Comparison of ENCODE assay signal across 27 mouse cellular contexts in genomic region chr2:103977216-103977615, GRCm38 (mm10). TPM values are rescaled to one million over a fixed set of nuclear protein-coding genes. Genes with fewer than 3 reads are reported as not detected.
DNase-seq lines count a peak whose midpoint lies in the region; ATAC-seq and TF ChIP-seq lines count a peak whose summit lies in the region.
"Had no signal": no experiment of that assay in that cellular context is flagged by ENCODE, and none has a peak within 500 bp of the region (broad histone marks: within the 10 kb centered on the region; RNA-seq: fewer than 3 reads in every experiment).

No protein-coding gene starts in this region.

- H3K27ac ChIP-seq in forebrain, embryonic 12.5 days: peak overlapping the region; percentile 68
- no peak overlapping the region for H3K27ac ChIP-seq in forebrain, postnatal 0 days (ENCODE audit: low read depth, low read length)
- H3K27ac ChIP-seq in liver, embryonic 12.5 days: 0 out of 2 replicates have a peak overlapping the region, but pooled peaks have one; percentile 7
- H3K27ac ChIP-seq in liver, embryonic 11.5 days (ENCODE audit: low read depth, low read length): no peak overlapping the region
- H3K27ac ChIP-seq in midbrain, embryonic 15.5 days: peak overlapping the region; percentile 51
- H3K27ac ChIP-seq in thymus, adult 2 months (ENCODE audit: control insufficient read depth, insufficient read depth, low read length): no peak overlapping the region
- H3K27ac ChIP-seq: embryonic facial prominence, embryonic 12.5 days; heart, embryonic 15.5 days; intestine, embryonic 15.5 days; layer of hippocampus, adult 2 months; limb, embryonic 13.5 days had no signal

- TF ChIP-seq CTCF in forebrain, postnatal 0 days (IDR thresholded peaks at IDR 0.05; ENCODE audit: low read depth): no peak
- TF ChIP-seq CTCF in thymus, adult 2 months (IDR thresholded peaks at IDR 0.05; ENCODE audit: borderline replicate concordance, control insufficient read depth, extremely low read depth, insufficient read depth, low read length, poor library complexity): no peak

- no peak for DNase-seq in forebrain, postnatal 0 days
- DNase-seq in liver, embryonic 11.5 days (ENCODE audit: low spot score): no peak
- no peak for DNase-seq in thymus, adult 2 months
- DNase-seq: adrenal gland, postnatal 36 days; B cell, adult 2 months; cerebellum, adult 2 months; gastrocnemius, postnatal 25 days; layer of hippocampus, postnatal 36 days; lung, adult 2 months; right cerebral cortex, adult 18-20 months; spleen, adult 18-20 months; thymus, postnatal 4 days had no signal

- H3K9me3 ChIP-seq in forebrain, embryonic 12.5 days: no peaks in the 10 kb centered on the region
- H3K9me3 ChIP-seq in forebrain, postnatal 0 days (ENCODE audit: low read length): no peaks in the 10 kb centered on the region
- no peaks in the 10 kb centered on the region for H3K9me3 ChIP-seq in liver, embryonic 12.5 days (replicated peaks)
- H3K9me3 ChIP-seq in liver, embryonic 11.5 days (ENCODE audit: control insufficient read depth, low read length): no peaks in the 10 kb centered on the region
- no peaks in the 10 kb centered on the region for H3K9me3 ChIP-seq in midbrain, embryonic 15.5 days
- H3K9me3 ChIP-seq: embryonic facial prominence, embryonic 12.5 days; heart, embryonic 15.5 days; intestine, embryonic 15.5 days; limb, embryonic 13.5 days; megakaryocyte, embryonic 14.5 days had no signal

- H3K4me2 ChIP-seq in forebrain, embryonic 12.5 days: no peak overlapping the region
- no peak overlapping the region for H3K4me2 ChIP-seq in forebrain, postnatal 0 days (ENCODE audit: low read depth)
- H3K4me2 ChIP-seq in liver, embryonic 12.5 days: no peak overlapping the region
- H3K4me2 ChIP-seq in liver, embryonic 11.5 days: no peak overlapping the region
- 0 out of 2 replicates have a peak overlapping the region, but pooled peaks have one; percentile 5 for H3K4me2 ChIP-seq in midbrain, embryonic 15.5 days
- H3K4me2 ChIP-seq: embryonic facial prominence, embryonic 12.5 days; heart, embryonic 15.5 days; intestine, embryonic 15.5 days; limb, embryonic 13.5 days had no signal

- 55% methylated on average over 8 of the region's 8 CpGs for WGBS in forebrain, embryonic 12.5 days
- WGBS in forebrain, postnatal 0 days: 47% methylated on average over 8 of the region's 8 CpGs
- 81% methylated on average over 8 of the region's 8 CpGs for WGBS in liver, embryonic 12.5 days (ENCODE audit: insufficient replicate concordance)
- 79% methylated on average over 8 of the region's 8 CpGs for WGBS in liver, embryonic 11.5 days
- WGBS in midbrain, embryonic 15.5 days: 33% methylated on average over 8 of the region's 8 CpGs
- WGBS in thymus, adult 2 months: 87% methylated on average over 8 of the region's 8 CpGs

- no peak overlapping the region for H3K4me3 ChIP-seq in forebrain, embryonic 12.5 days (replicated peaks)
- H3K4me3 ChIP-seq in forebrain, postnatal 0 days (ENCODE audit: low read depth, low read length): no peak overlapping the region
- H3K4me3 ChIP-seq in liver, embryonic 12.5 days: no peak overlapping the region
- no peak overlapping the region for H3K4me3 ChIP-seq in liver, embryonic 11.5 days (ENCODE audit: low read depth, low read length)
- no peak overlapping the region for H3K4me3 ChIP-seq in midbrain, embryonic 15.5 days
- H3K4me3 ChIP-seq in thymus, adult 2 months (ENCODE audit: control insufficient read depth, insufficient read depth, low read length): no peak overlapping the region
- H3K4me3 ChIP-seq: embryonic facial prominence, embryonic 12.5 days; erythroblast, embryonic 14.5 days; heart, embryonic 15.5 days; intestine, embryonic 15.5 days; layer of hippocampus, adult 2 months; limb, embryonic 13.5 days; megakaryocyte, embryonic 14.5 days had no signal

- no peak for ATAC-seq in forebrain, embryonic 12.5 days (ENCODE audit: low FRiP score)
- no peak for ATAC-seq in forebrain, postnatal 0 days
- ATAC-seq in liver, embryonic 12.5 days: no peak
- ATAC-seq in liver, embryonic 11.5 days (replicated peaks; ENCODE audit: low FRiP score): no peak
- ATAC-seq in common myeloid progenitor, adult 5-6 weeks (replicated peaks; ENCODE audit: low read depth, poor library complexity, severe bottlenecking): 0 out of 2 replicates have a peak, but pooled peaks have one; percentile 3
- ATAC-seq in midbrain, embryonic 15.5 days (replicated peaks): peak; percentile 55; the same call in 1 of the 2 replicates
- ATAC-seq in erythroid progenitor cell, adult 5-6 weeks (replicated peaks; ENCODE audit: low FRiP score, poor library complexity, severe bottlenecking): no peak
- ATAC-seq: intestine, embryonic 15.5 days had no signal

- H3K9ac ChIP-seq in forebrain, embryonic 12.5 days: no peak overlapping the region
- H3K9ac ChIP-seq in forebrain, postnatal 0 days: no peak overlapping the region
- no peak overlapping the region; the same call in 1 of the 2 replicates for H3K9ac ChIP-seq in liver, embryonic 12.5 days
- H3K9ac ChIP-seq in liver, embryonic 11.5 days (ENCODE audit: low read depth, low read length): no peak overlapping the region
- H3K9ac ChIP-seq in midbrain, embryonic 15.5 days: no peak overlapping the region
- H3K9ac ChIP-seq: embryonic facial prominence, embryonic 12.5 days; heart, embryonic 15.5 days; intestine, embryonic 15.5 days; limb, embryonic 13.5 days had no signal

- H3K4me1 ChIP-seq in forebrain, embryonic 12.5 days: peaks cover 21% of the 10 kb centered on the region
- no peaks in the 10 kb centered on the region for H3K4me1 ChIP-seq in forebrain, postnatal 0 days (ENCODE audit: insufficient read depth)
- peaks cover 51% of the 10 kb centered on the region for H3K4me1 ChIP-seq in liver, embryonic 12.5 days
- H3K4me1 ChIP-seq in liver, embryonic 11.5 days (replicated peaks; ENCODE audit: control insufficient read depth, insufficient read depth, low read length): peaks cover 6% of the 10 kb centered on the region; the same call in 1 of the 2 replicates
- H3K4me1 ChIP-seq in midbrain, embryonic 15.5 days: peaks cover 21% of the 10 kb centered on the region
- peaks cover 5% of the 10 kb centered on the region; the same call in 1 of the 2 replicates for H3K4me1 ChIP-seq in thymus, adult 2 months (replicated peaks; ENCODE audit: control insufficient read depth, insufficient read depth, low read length)
- H3K4me1 ChIP-seq: embryonic facial prominence, embryonic 12.5 days; heart, embryonic 15.5 days; intestine, embryonic 15.5 days; limb, embryonic 13.5 days had no signal

- peaks cover 13% of the 10 kb centered on the region for H3K27me3 ChIP-seq in forebrain, embryonic 12.5 days
- H3K27me3 ChIP-seq in forebrain, postnatal 0 days (ENCODE audit: insufficient read depth, low read length): no peaks in the 10 kb centered on the region
- no peaks in the 10 kb centered on the region for H3K27me3 ChIP-seq in liver, embryonic 12.5 days (replicated peaks)
- H3K27me3 ChIP-seq in liver, embryonic 11.5 days (replicated peaks; ENCODE audit: control insufficient read depth, insufficient read depth, low read length): peaks cover 3% of the 10 kb centered on the region; the same call in 1 of the 2 replicates
- H3K27me3 ChIP-seq in midbrain, embryonic 15.5 days (replicated peaks): no peaks in the 10 kb centered on the region
- H3K27me3 ChIP-seq in thymus, adult 2 months (ENCODE audit: control insufficient read depth, insufficient read depth, low read length): no peaks in the 10 kb centered on the region
- H3K27me3 ChIP-seq: megakaryocyte, embryonic 14.5 days had no signal

- no peak for TF ChIP-seq POLR2A in thymus, adult 2 months (IDR thresholded peaks at IDR 0.05; ENCODE audit: control insufficient read depth, extremely low read depth, insufficient read depth, low read length, poor library complexity)

- no peaks in the 10 kb centered on the region for H3K36me3 ChIP-seq in forebrain, embryonic 12.5 days (replicated peaks)
- no peaks in the 10 kb centered on the region for H3K36me3 ChIP-seq in forebrain, postnatal 0 days (ENCODE audit: insufficient read depth)
- H3K36me3 ChIP-seq in liver, embryonic 12.5 days: peaks cover 100% of the 10 kb centered on the region
- H3K36me3 ChIP-seq in liver, embryonic 11.5 days (ENCODE audit: control insufficient read depth, insufficient read depth, low read length): peaks cover 24% of the 10 kb centered on the region
- no peaks in the 10 kb centered on the region for H3K36me3 ChIP-seq in midbrain, embryonic 15.5 days (replicated peaks)
- H3K36me3 ChIP-seq in thymus, adult 2 months (ENCODE audit: control insufficient read depth, insufficient read depth, low read length): no peaks in the 10 kb centered on the region
- H3K36me3 ChIP-seq: embryonic facial prominence, embryonic 12.5 days; heart, embryonic 15.5 days; intestine, embryonic 15.5 days; limb, embryonic 13.5 days had no signal

RNA-seq across cellular contexts. Expression of gene Lmo2, which starts 19.4 kb away (rescaled TPM):
- polyA plus RNA-seq in forebrain, embryonic 12.5 days (2016; fragmentation: Nextera tagmentation; extraction: Ambion mirVana): 29.1 and 39.5 TPM in 2 replicates
- 19.9 and 23.8 TPM in 2 replicates for total RNA-seq in forebrain, postnatal 0 days (2014; rRNA removed)
- 26.9 and 27.8 TPM in 2 replicates for polyA plus RNA-seq in forebrain, postnatal 0 days (2015; fragmentation: Nextera tagmentation; extraction: Ambion mirVana)
- polyA plus RNA-seq in liver, embryonic 12.5 days (2016; fragmentation: Nextera tagmentation; extraction: Ambion mirVana): 188 and 194 TPM in 2 replicates
- polyA plus RNA-seq in liver, embryonic 11.5 days (2014; fragmentation: Nextera tagmentation; extraction: Ambion mirVana): 185 and 191 TPM in 2 replicates
- 380 and 387 TPM in 2 replicates for total RNA-seq in common myeloid progenitor, adult 5-6 weeks (2017)
- polyA plus RNA-seq in midbrain, embryonic 15.5 days (2015; fragmentation: Nextera tagmentation; extraction: Ambion mirVana): 32.0 and 33.6 TPM in 2 replicates
- 633 and 653 TPM in 2 replicates for total RNA-seq in erythroid progenitor cell, adult 5-6 weeks (2015; ENCODE audit: low replicate concordance)
- total RNA-seq in erythroid progenitor cell, adult 5-6 weeks (2017; ENCODE audit: low replicate concordance): 362 and 409 TPM in 2 replicates
- polyA plus RNA-seq in thymus, adult 2 months (2012; rRNA removed): 8.0 and 9.6 TPM in 2 replicates

RNA-seq across cellular contexts. Expression of gene Fbxo3, which starts 50.3 kb away (rescaled TPM):
- 56.3 and 62.9 TPM in 2 replicates for polyA plus RNA-seq in forebrain, embryonic 12.5 days (2016; fragmentation: Nextera tagmentation; extraction: Ambion mirVana)
- total RNA-seq in forebrain, postnatal 0 days (2014; rRNA removed): 65.2 and 78.2 TPM in 2 replicates
- 41.6 and 54.9 TPM in 2 replicates for polyA plus RNA-seq in forebrain, postnatal 0 days (2015; fragmentation: Nextera tagmentation; extraction: Ambion mirVana)
- polyA plus RNA-seq in liver, embryonic 12.5 days (2016; fragmentation: Nextera tagmentation; extraction: Ambion mirVana): 60.1 and 62.2 TPM in 2 replicates
- 75.0 and 85.9 TPM in 2 replicates for polyA plus RNA-seq in liver, embryonic 11.5 days (2014; fragmentation: Nextera tagmentation; extraction: Ambion mirVana)
- total RNA-seq in common myeloid progenitor, adult 5-6 weeks (2017): 82.4 and 96.6 TPM in 2 replicates
- 73.4 and 76.2 TPM in 2 replicates for polyA plus RNA-seq in midbrain, embryonic 15.5 days (2015; fragmentation: Nextera tagmentation; extraction: Ambion mirVana)
- 84.3 and 95.2 TPM in 2 replicates for total RNA-seq in erythroid progenitor cell, adult 5-6 weeks (2015; ENCODE audit: low replicate concordance)
- 96.8 and 101 TPM in 2 replicates for total RNA-seq in erythroid progenitor cell, adult 5-6 weeks (2017; ENCODE audit: low replicate concordance)
- polyA plus RNA-seq in thymus, adult 2 months (2012; rRNA removed): 22.2 and 24.5 TPM in 2 replicates

RNA-seq across cellular contexts. Expression of gene 4931422A03Rik, which starts 50.9 kb away (rescaled TPM):
- 2.4 and 2.7 TPM in 2 replicates for polyA plus RNA-seq in forebrain, embryonic 12.5 days (2016; fragmentation: Nextera tagmentation; extraction: Ambion mirVana)
- total RNA-seq in forebrain, postnatal 0 days (2014; rRNA removed): not detected in 2 replicates
- polyA plus RNA-seq in forebrain, postnatal 0 days (2015; fragmentation: Nextera tagmentation; extraction: Ambion mirVana): 0.84 and 0.94 TPM in 2 replicates
- 2.1 and 2.4 TPM in 2 replicates for polyA plus RNA-seq in liver, embryonic 12.5 days (2016; fragmentation: Nextera tagmentation; extraction: Ambion mirVana)
- 3.2 and 3.5 TPM in 2 replicates for polyA plus RNA-seq in liver, embryonic 11.5 days (2014; fragmentation: Nextera tagmentation; extraction: Ambion mirVana)
- 0.44 and 0.96 TPM in 2 replicates for total RNA-seq in common myeloid progenitor, adult 5-6 weeks (2017)
- polyA plus RNA-seq in midbrain, embryonic 15.5 days (2015; fragmentation: Nextera tagmentation; extraction: Ambion mirVana): 3.7 and 3.8 TPM in 2 replicates
- 5.8 TPM in 1 of 2 replicates, not detected in the other for total RNA-seq in erythroid progenitor cell, adult 5-6 weeks (2015; ENCODE audit: low replicate concordance)
- not detected in 2 replicates for total RNA-seq in erythroid progenitor cell, adult 5-6 weeks (2017; ENCODE audit: low replicate concordance)
- polyA plus RNA-seq in thymus, adult 2 months (2012; rRNA removed): not detected in 2 replicates
- total RNA-seq: adrenal gland, postnatal 36 days; gastrocnemius, postnatal 25 days; heart, adult 8-10 months; hematopoietic stem cell, adult 5-6 weeks; layer of hippocampus, adult 2 months; layer of hippocampus, postnatal 36 days; left cerebral cortex, postnatal 14 days had no signal
- polyA plus RNA-seq: cerebellum, adult 2 months; erythroblast, embryonic 14.5 days; lung, adult 2 months had no signal

Comparison
In these comparisons a context has a peak if more than half of its experiments do, and no peak if none do; other contexts are left out.
1. H3K27ac ChIP-seq: peak in forebrain, embryonic 12.5 days (single experiment), liver, embryonic 12.5 days (single experiment) and midbrain, embryonic 15.5 days (single experiment); none in forebrain, postnatal 0 days (single experiment), liver, embryonic 11.5 days (single experiment) and thymus, adult 2 months (single experiment).
2. ATAC-seq: peak in common myeloid progenitor, adult 5-6 weeks (single experiment) and midbrain, embryonic 15.5 days (single experiment); none in forebrain, embryonic 12.5 days (single experiment), forebrain, postnatal 0 days (single experiment), liver, embryonic 12.5 days (single experiment), liver, embryonic 11.5 days (single experiment) and erythroid progenitor cell, adult 5-6 weeks (single experiment).